Mouse (Mus musculus) G1E (cell line): Measurements from ENCODE around the gene 6030458C11Rik. TPM values are rescaled to one million over a fixed set of nuclear protein-coding genes. Genes with fewer than 3 reads are reported as not detected.
"Not testable (repeated sequence)": the region's sequence is repeated elsewhere in the genome, so short reads cannot be mapped to it uniquely, and the experiment has no call there.

Experiments used
- ATAC-seq: 2 replicates; pipeline ENCODE4 v1.8.0; 2016; ENCODE audit warnings: mild to moderate bottlenecking; ENCODE audit not compliant: insufficient number of reproducible peaks, poor library complexity, low FRiP score, severe bottlenecking; ENCODE audit errors: extremely low read depth
- DNase-seq: peaks from one replicate; pipeline ENCODE4 v3.0.0; 2012; ENCODE audit warnings: low spot score
- H3K27me3 ChIP-seq: 2 replicates; pipeline ENCODE4 v1.6.1; 2012; ENCODE audit warnings: mild to moderate bottlenecking, low read length, inconsistent platforms; ENCODE audit not compliant: insufficient read depth
- H3K36me3 ChIP-seq: replicated peaks from 2 replicates; pipeline ENCODE3; 2012; ENCODE audit warnings: mild to moderate bottlenecking, inconsistent platforms
- H3K4me1 ChIP-seq: 2 replicates; pipeline ENCODE4 v1.6.1; 2012; ENCODE audit warnings: low read depth, low read length, inconsistent platforms, mixed read lengths; ENCODE audit not compliant: insufficient read depth
- H3K4me3 ChIP-seq: 2 replicates; pipeline ENCODE4 v1.5.1; 2012; ENCODE audit warnings: low read depth, mild to moderate bottlenecking, inconsistent platforms, low read length, moderate library complexity, mixed read lengths
- H3K9me3 ChIP-seq: replicated peaks from 2 replicates; pipeline ENCODE4 v1.6.1; 2012; ENCODE audit warnings: inconsistent platforms
- CTCF ChIP-seq: IDR thresholded peaks from 2 replicates; pipeline ENCODE4 v1.5.1; 2012; ENCODE audit warnings: low read depth, low read length, inconsistent platforms, mixed read lengths
- GATA1 ChIP-seq: IDR thresholded peaks from 2 replicates; pipeline ENCODE4 v1.6.1; 2012; ENCODE audit warnings: borderline replicate concordance, low read length, inconsistent platforms, mixed read lengths
- GATA2 ChIP-seq: IDR thresholded peaks from 2 replicates; pipeline ENCODE4 v1.6.1; 2012; ENCODE audit warnings: low read depth, low read length, inconsistent platforms, borderline replicate concordance
- POLR2AphosphoS5 ChIP-seq: IDR thresholded peaks from 2 replicates; pipeline ENCODE4 v1.6.1; 2012; ENCODE audit warnings: low read depth, low read length, inconsistent platforms; ENCODE audit not compliant: insufficient replicate concordance
- TAL1 ChIP-seq: conservative IDR thresholded peaks from 2 replicates; pipeline ENCODE4 v1.6.1; 2012; ENCODE audit warnings: low read depth, low read length, inconsistent platforms, mixed read lengths
- polyA plus RNA-seq: library from polyadenylated mRNA; stranded (reverse); fragments of >175 nt; gene quantifications from 2 replicates; pipeline ENCODE4 v1.2.3, GENCODE M21; 2012
- total RNA-seq, 2 experiments: library from RNA; stranded (forward) in 1 of 2; stranded (reverse) in 1 of 2; fragments of 200-1000 nt in 1 of 2; fragments of >200 nt in 1 of 2; fragmentation: Nextera tagmentation in 1 of 2; gene quantifications; 2 replicates each; pipeline ENCODE4 v1.2.3; 2014 to 2017

Gene 6030458C11Rik
- total and polyA plus RNA-seq, 3 experiments, result 16.7 to 67.4 (median 57.8) TPM

DNA sequence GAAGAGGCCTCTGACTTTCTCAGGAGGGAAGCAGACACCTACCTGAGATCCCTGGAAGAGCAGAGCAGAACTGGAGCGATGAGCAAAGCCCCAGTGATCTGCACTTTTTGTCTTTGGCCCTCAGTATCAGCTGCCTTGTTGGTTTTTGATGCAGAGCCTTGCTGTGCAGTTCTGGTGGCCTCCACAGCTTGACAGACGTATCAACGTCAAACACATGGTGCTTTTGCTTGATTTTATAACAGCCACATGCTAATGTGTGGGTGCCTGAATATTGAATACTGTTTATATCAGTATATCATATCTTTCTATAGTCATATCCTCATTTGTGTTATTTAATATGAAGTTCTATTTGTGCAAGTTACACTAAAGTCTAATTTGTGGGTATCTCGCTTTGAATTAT is 19.4 kb downstream of the 6030458C11Rik start:
- Histone ChIP-seq H3K36me3 (peaks cover 31% of the 10 kb centered on the region), H3K4me3 (peak overlapping the region; percentile 41; the same call in 1 of the 2 replicates), H3K4me1 (peaks cover 50% of the 10 kb centered on the region), H3K9me3 (no peaks in the 10 kb centered on the region), H3K27me3 (no peaks in the 10 kb centered on the region)
- TF ChIP-seq GATA2, result no peak
- no peak for TF ChIP-seq POLR2AphosphoS5
- no peak for TF ChIP-seq CTCF
- TF ChIP-seq TAL1, result peak; percentile 55
- DNase-seq (peak; percentile 29), ATAC-seq (peak; percentile 88)

DNA sequence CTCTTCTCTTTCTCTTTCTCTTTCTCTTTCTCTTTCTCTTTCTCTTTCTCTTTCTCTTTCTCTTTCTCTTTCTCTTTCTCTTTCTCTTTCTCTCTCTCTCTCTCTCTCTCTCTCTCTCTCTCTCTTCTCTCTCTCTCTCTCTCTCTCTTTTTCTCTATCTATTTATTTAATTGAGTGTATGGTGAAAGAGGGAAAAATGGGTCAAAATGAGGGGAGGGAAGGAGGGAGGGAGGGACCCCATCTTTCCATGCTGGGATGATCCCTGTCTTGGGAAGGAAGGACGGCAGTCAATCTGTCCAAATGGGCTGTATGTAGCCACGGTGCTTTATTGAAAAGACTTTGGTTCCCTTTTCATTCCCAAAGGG is 23.3 kb downstream of the 6030458C11Rik start:
- peaks cover 40% of the 10 kb centered on the region for H3K4me1 ChIP-seq
- DNase-seq, H3K36me3 ChIP-seq, ATAC-seq, H3K4me3 ChIP-seq, H3K9me3 ChIP-seq, H3K27me3 ChIP-seq: not testable (repeated sequence)

DNA sequence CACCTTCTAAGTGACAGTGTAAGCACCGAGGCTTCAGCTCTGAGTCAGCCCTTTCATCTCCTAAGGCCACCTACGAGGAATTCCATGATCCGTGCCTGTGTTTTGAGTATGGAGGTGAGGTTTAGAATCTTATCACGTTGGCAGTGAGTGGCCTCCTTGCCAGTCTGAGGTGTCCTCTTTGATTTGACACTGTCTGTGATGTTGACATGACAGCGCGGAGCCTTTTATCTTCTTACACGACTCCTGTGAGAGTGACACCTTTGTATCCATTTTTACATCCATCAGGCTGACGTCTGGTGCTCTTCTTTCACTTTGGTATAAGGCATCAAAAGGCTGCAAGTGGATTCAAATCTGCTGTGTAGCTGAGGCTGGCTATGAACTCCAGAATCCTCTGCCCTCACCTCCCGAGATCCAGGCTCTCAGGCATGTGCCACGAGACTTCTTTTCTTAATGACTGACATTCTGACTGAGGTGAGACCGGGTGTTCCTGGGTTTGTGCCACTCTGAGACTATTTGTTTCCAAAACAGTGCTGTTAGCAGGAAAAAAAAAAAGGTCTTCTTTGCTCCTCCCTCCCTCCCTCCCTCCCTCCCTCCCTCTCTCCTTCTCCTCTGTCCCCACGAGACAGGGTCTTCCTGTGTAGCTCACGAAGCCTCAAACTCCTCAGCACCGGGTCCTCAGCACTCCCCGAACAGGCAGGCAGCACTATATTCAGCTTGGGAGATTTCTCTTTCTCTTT is 23.9 kb downstream of the 6030458C11Rik start:
- Histone ChIP-seq H3K9me3 (no peaks in the 10 kb centered on the region), H3K4me3 (no peak overlapping the region), H3K27me3 (no peaks in the 10 kb centered on the region), H3K36me3 (no peaks in the 10 kb centered on the region), H3K4me1 (peaks cover 36% of the 10 kb centered on the region)
- DNase-seq, result no peak
- TF ChIP-seq POLR2AphosphoS5 (no peak), GATA2 (no peak), CTCF (no peak)
- no peak for ATAC-seq

DNA sequence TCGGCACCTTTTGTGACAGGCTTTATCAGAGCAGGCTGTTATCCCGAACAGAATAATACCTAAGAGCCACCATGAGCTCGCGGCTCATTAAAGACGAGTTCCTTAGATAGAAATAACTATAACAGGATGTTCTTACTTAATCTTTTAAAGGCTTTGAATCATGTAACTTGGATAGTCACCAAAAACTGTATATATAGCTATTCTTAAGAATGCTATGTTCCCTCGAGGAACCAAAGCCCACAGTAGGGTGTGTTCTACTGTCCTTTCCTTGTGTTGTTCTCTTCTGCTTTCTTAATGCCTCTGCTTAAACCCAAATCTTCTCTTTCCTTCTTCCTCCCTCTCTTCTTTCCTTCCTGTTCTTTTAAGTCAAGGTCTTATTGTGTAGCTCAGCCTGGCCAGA is 26.4 kb downstream of the 6030458C11Rik start:
- DNase-seq (no peak), ATAC-seq (no peak)
- Histone ChIP-seq H3K9me3 (no peaks in the 10 kb centered on the region), H3K4me1 (peaks cover 17% of the 10 kb centered on the region), H3K4me3 (no peak overlapping the region), H3K36me3 (no peaks in the 10 kb centered on the region), H3K27me3 (no peaks in the 10 kb centered on the region)
- TF ChIP-seq GATA2, result no peak
- no peak for TF ChIP-seq POLR2AphosphoS5
- no peak for TF ChIP-seq TAL1
- TF ChIP-seq CTCF, result no peak
- no peak for TF ChIP-seq GATA1

DNA sequence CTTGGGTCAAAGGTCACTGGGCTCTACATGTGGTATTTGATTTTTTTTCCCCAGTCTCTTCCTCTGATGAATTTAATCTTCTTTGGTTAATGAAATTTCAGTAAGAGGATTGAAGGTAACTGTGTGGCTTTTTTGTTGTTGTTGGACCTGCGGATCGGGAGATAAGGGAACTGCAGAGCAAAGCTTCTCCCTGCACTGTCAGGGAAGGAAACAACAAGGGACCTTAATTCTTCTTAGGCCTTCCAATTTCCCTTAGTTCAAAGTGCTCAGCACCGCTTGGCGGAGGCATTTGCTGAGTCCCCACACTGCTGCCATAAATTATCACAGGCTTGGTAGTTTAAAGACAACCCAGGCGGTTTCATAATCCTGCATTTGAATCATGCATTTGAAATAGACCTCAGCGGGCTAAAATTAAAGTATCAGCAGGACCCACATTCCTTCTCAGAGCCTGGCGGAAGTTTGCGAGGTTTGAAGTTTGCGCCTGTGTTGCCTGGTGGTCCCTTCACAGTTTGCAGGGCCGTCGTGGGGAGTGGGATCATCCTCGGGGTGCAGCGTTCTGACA is 28.5 kb downstream of the 6030458C11Rik start:
- TF ChIP-seq GATA1 (no peak), CTCF (no peak), GATA2 (no peak), TAL1 (no peak), POLR2AphosphoS5 (no peak)
- Histone ChIP-seq H3K9me3 (no peaks in the 10 kb centered on the region), H3K27me3 (no peaks in the 10 kb centered on the region), H3K4me3 (no peak overlapping the region), H3K4me1 (peaks cover 8% of the 10 kb centered on the region), H3K36me3 (no peaks in the 10 kb centered on the region)
- ATAC-seq (no peak), DNase-seq (no peak)

DNA sequence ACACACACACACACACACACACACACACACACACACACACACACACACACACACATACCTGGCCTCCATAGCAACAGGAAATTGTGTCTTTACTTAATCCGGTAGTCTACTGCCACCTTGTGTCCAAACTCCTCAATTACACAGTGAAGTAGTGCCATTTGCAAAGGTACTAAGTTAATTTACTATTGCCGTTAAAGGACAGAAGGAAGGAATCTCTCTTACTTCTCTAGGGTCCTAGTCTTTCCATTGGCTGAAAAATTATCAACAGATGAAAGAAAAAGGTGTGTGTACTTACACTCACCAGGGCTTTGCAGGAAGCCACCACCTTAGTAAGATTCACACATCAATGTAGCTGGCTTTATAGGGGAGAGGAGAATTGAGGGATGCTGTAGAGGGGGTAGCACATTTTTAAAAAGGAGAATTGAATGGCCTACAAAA is 29.0 kb downstream of the 6030458C11Rik start:
- no peak overlapping the region for H3K4me3 ChIP-seq
- H3K9me3 ChIP-seq, result no peaks in the 10 kb centered on the region
- no peak for DNase-seq
- H3K27me3 ChIP-seq, result no peaks in the 10 kb centered on the region
- ATAC-seq, result no peak; the same call in 1 of the 2 replicates
- H3K4me1 ChIP-seq, result peaks cover 6% of the 10 kb centered on the region
- TF ChIP-seq CTCF, result peak; percentile 29; the same call in 1 of the 2 replicates
- no peak for TF ChIP-seq GATA2
- H3K36me3 ChIP-seq, result no peaks in the 10 kb centered on the region

DNA sequence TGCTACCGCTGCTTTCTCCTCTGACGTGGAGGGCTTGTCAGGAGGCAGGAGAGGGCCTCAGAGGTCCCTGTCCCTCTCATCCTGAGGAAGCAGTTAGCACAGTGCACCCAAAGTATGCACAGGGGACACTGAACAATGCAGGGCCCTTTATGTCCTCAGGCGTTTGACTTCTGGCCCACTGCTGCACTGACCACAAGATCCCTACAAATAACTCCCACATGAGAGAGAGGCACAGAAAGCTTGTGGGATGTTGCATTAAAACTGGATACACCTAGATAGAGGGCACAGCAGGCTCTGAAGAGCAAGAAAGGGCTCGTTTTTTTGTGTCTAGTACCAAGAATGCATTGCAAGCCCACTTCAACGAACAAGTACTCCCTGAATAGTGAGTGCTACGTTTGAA is 30.1 kb downstream of the 6030458C11Rik start:
- TF ChIP-seq POLR2AphosphoS5, result no peak
- TF ChIP-seq CTCF, result no peak
- no peak for TF ChIP-seq GATA2
- TF ChIP-seq GATA1, result no peak
- no peak for DNase-seq
- H3K27me3 ChIP-seq, result no peaks in the 10 kb centered on the region

More for the DNA sequence above, 30.1 kb downstream of the 6030458C11Rik start:
- Histone ChIP-seq H3K4me1 (peaks cover 3% of the 10 kb centered on the region; the same call in 1 of the 2 replicates), H3K9me3 (no peaks in the 10 kb centered on the region), H3K36me3 (no peaks in the 10 kb centered on the region), H3K4me3 (no peak overlapping the region)
- ATAC-seq, result no peak
